Mouse (Mus musculus) CH12.LX (cell line): ENCODE data around the gene Tspan8. TPM values are rescaled to one million over a fixed set of nuclear protein-coding genes. Genes with fewer than 3 reads are reported as not detected.

Experiments
- DNase-seq: peaks from one replicate; pipeline ENCODE4 v3.0.0-alpha.2; 2013; ENCODE audit errors: extremely low read depth
- H3K27ac ChIP-seq: 2 replicates; pipeline ENCODE4 v1.5.1; 2012; ENCODE audit warnings: low read depth, mild to moderate bottlenecking, control low read depth, moderate library complexity; ENCODE audit not compliant: insufficient read depth
- H3K27me3 ChIP-seq: replicated peaks from 2 replicates; pipeline ENCODE3; 2012; ENCODE audit warnings: inconsistent platforms
- H3K36me3 ChIP-seq, 2 experiments: replicated peaks in 1 of 2; 2 replicates each; pipeline versions ENCODE3 to v1.6.1; 2012; ENCODE audit warnings: inconsistent platforms in 1 of 2, low read length in 1 of 2, mild to moderate bottlenecking in 1 of 2, mixed read lengths in 1 of 2, moderate library complexity in 1 of 2; ENCODE audit not compliant: control insufficient read depth in 1 of 2, insufficient read depth in 1 of 2
- H3K4me1 ChIP-seq, 2 experiments: 2 replicates each; pipeline ENCODE4 v1.6.1; 2012; ENCODE audit warnings: inconsistent platforms in 1 of 2, moderate library complexity in 1 of 2; ENCODE audit not compliant: insufficient read depth in 2 of 2, control insufficient read depth in 1 of 2
- H3K4me2 ChIP-seq: 2 replicates; pipeline ENCODE4 v1.6.1; 2012; ENCODE audit warnings: low read depth, mild to moderate bottlenecking, control low read depth; ENCODE audit not compliant: poor library complexity, insufficient read depth, severe bottlenecking
- H3K4me3 ChIP-seq, 3 experiments: fragments of 150-350 bp in 1 of 3; sonication (generic) in 1 of 3; replicated peaks in 1 of 3; 2 replicates each; pipeline versions ENCODE3 to v1.5.1; 2011 to 2012; ENCODE audit warnings: low read depth in 2 of 3, low read length in 2 of 3, mild to moderate bottlenecking in 2 of 3, moderate library complexity in 2 of 3, control low read depth in 1 of 3, improper control_type of control experiment in 1 of 3, inconsistent platforms in 1 of 3, mixed read lengths in 1 of 3; ENCODE audit not compliant: poor library complexity in 1 of 3
- H3K79me2 ChIP-seq: replicated peaks from 2 replicates; pipeline ENCODE4 v1.6.1; 2012; ENCODE audit warnings: mild to moderate bottlenecking, moderate library complexity; ENCODE audit not compliant: control insufficient read depth, poor library complexity, insufficient read depth, severe bottlenecking; ENCODE audit errors: extremely low read depth
- H3K9ac ChIP-seq: 2 replicates; pipeline ENCODE4 v1.6.1; 2012; ENCODE audit warnings: low read depth, mild to moderate bottlenecking, control low read depth, moderate library complexity; ENCODE audit not compliant: insufficient read depth
- H3K9me3 ChIP-seq: replicated peaks from 2 replicates; pipeline ENCODE3; 2012; ENCODE audit warnings: low read length, inconsistent platforms, mixed read lengths
- BHLHE40 ChIP-seq: IDR thresholded peaks from 2 replicates; pipeline ENCODE4 v1.6.1; 2011; ENCODE audit warnings: mild to moderate bottlenecking, low read depth, low read length, improper control_type of control experiment
- CHD1 ChIP-seq: IDR thresholded peaks from 2 replicates; pipeline ENCODE4 v1.6.1; 2012; ENCODE audit warnings: low read depth, low read length, improper control_type of control experiment, inconsistent platforms
- CTCF ChIP-seq, 2 experiments: IDR thresholded peaks in 1 of 2; conservative IDR thresholded peaks in 1 of 2; 2 replicates each; pipeline ENCODE4 v1.5.1; 2011 to 2012; ENCODE audit warnings: low read depth in 2 of 2, low read length in 2 of 2, improper control_type of control experiment in 1 of 2, inconsistent platforms in 1 of 2, mild to moderate bottlenecking in 1 of 2, moderate library complexity in 1 of 2
- E2F4 ChIP-seq: IDR thresholded peaks from 2 replicates; pipeline ENCODE4 v1.6.1; 2011; ENCODE audit warnings: low read depth, low read length, improper control_type of control experiment; ENCODE audit not compliant: insufficient replicate concordance
- GABPA ChIP-seq: IDR thresholded peaks from 2 replicates; pipeline ENCODE4 v1.6.1; 2012; ENCODE audit warnings: low read depth, low read length, improper control_type of control experiment, inconsistent platforms; ENCODE audit not compliant: insufficient replicate concordance
- KAT2A ChIP-seq: IDR thresholded peaks from 2 replicates; pipeline ENCODE4 v1.6.1; 2012; ENCODE audit warnings: low read length, improper control_type of control experiment, inconsistent platforms; ENCODE audit not compliant: insufficient replicate concordance
- MAFK ChIP-seq: IDR thresholded peaks from 2 replicates; pipeline ENCODE4 v1.6.1; 2011; ENCODE audit warnings: low read length, improper control_type of control experiment; ENCODE audit not compliant: insufficient replicate concordance
- MAZ ChIP-seq: IDR thresholded peaks from 2 replicates; pipeline ENCODE4 v1.6.1; 2012; ENCODE audit warnings: low read depth, mild to moderate bottlenecking, inconsistent platforms, low read length, improper control_type of control experiment, moderate library complexity
- MEF2A ChIP-seq: IDR thresholded peaks from 2 replicates; pipeline ENCODE4 v1.6.1; 2014; ENCODE audit warnings: low read depth, mild to moderate bottlenecking, inconsistent platforms, low read length, improper control_type of control experiment, borderline replicate concordance
- MXI1 ChIP-seq: IDR thresholded peaks from 2 replicates; pipeline ENCODE4 v1.6.1; 2011; ENCODE audit warnings: mild to moderate bottlenecking, low read depth, low read length, improper control_type of control experiment
- MYC ChIP-seq: IDR thresholded peaks from 2 replicates; pipeline ENCODE4 v1.6.1; 2011; ENCODE audit warnings: low read depth, mild to moderate bottlenecking, improper control_type of control experiment, low read length
- NRF1 ChIP-seq: IDR thresholded peaks from 2 replicates; pipeline ENCODE4 v1.6.1; 2014; ENCODE audit warnings: low read depth, mild to moderate bottlenecking, inconsistent platforms, low read length, improper control_type of control experiment, moderate library complexity
- POLR2A ChIP-seq: IDR thresholded peaks from 2 replicates; pipeline ENCODE4 v1.6.1; 2011; ENCODE audit warnings: low read depth, mild to moderate bottlenecking, improper control_type of control experiment, low read length
- RAD21 ChIP-seq: IDR thresholded peaks from 2 replicates; pipeline ENCODE4 v1.6.1; 2011; ENCODE audit warnings: low read depth, mild to moderate bottlenecking, low read length, improper control_type of control experiment, moderate library complexity
- SMC3 ChIP-seq: IDR thresholded peaks from 2 replicates; pipeline ENCODE4 v1.6.1; 2011; ENCODE audit warnings: low read depth, low read length, improper control_type of control experiment
- UBTF ChIP-seq: IDR thresholded peaks from 2 replicates; pipeline ENCODE4 v1.6.1; 2012; ENCODE audit warnings: low read depth, mild to moderate bottlenecking, inconsistent platforms, low read length, improper control_type of control experiment, moderate library complexity
- ZC3H11A ChIP-seq: IDR thresholded peaks from 2 replicates; pipeline ENCODE4 v1.6.1; 2012; ENCODE audit warnings: low read depth, mild to moderate bottlenecking, inconsistent platforms, low read length, improper control_type of control experiment
- ZNF384 ChIP-seq: IDR thresholded peaks from 2 replicates; pipeline ENCODE4 v1.6.1; 2012; ENCODE audit warnings: low read depth, low read length, improper control_type of control experiment, inconsistent platforms
- dilution Hi-C: fragments of 300-500 bp; cut with MboI; formaldehyde crosslinking; loops from 2 replicates; pipeline ENCODE4 v1.14.3; 2020; ENCODE audit warnings: low sequenced_read_pairs; ENCODE audit not compliant: extremely low pct_unique_long_range_greater_than_20kb, extremely low pct_ligation_motif_present
- in situ Hi-C: fragments of 300-500 bp; cut with MboI; formaldehyde crosslinking; loops from 3 replicates; pipeline ENCODE4 v1.14.3; 2019; ENCODE audit warnings: low sequenced_read_pairs, low pct_ligation_motif_present, low pct_unique_long_range_greater_than_20kb, mixed read lengths
- polyA plus RNA-seq: library from polyadenylated mRNA; unstranded; fragments of >175 nt; gene quantifications from 2 replicates; pipeline ENCODE4 v1.2.1, GENCODE M21; 2012; ENCODE audit warnings: low read depth; ENCODE audit not compliant: insufficient read length
- total RNA-seq, 2 experiments: library from RNA; depleted of rRNA; stranded (reverse); fragments of 300-350 nt in 1 of 2; fragments of >200 nt in 1 of 2; gene quantifications; 2 replicates each; pipeline ENCODE4 v1.2.3; 2012 to 2014

The Tspan8 gene
- total and polyA plus RNA-seq, 3 experiments: 0.67 TPM; not detected in 2

- DNase-seq: no peak
- dilution Hi-C loops (no loop called here), in situ Hi-C loops (no loop called here)
- Histone ChIP-seq H3K27me3 (no peaks in the 10 kb centered on the region), H3K36me3 (no peaks in the 10 kb centered on the region), H3K4me2 (no peak overlapping the region), H3K9ac (no peak overlapping the region), H3K4me1 (no peaks in the 10 kb centered on the region), H3K27ac (no peak overlapping the region), H3K4me3 (no peak overlapping the region), H3K79me2 (no peaks in the 10 kb centered on the region), H3K9me3 (no peaks in the 10 kb centered on the region)
- no peak for TF ChIP-seq SMC3
- no peak for TF ChIP-seq GABPA
- no peak for TF ChIP-seq BHLHE40
- no peak for TF ChIP-seq CTCF (conservative IDR thresholded peaks at IDR 0.05 in 1 of 2, IDR thresholded peaks at IDR 0.05 in 1 of 2; ENCODE audit: low read depth in 2 of 2, low read length in 2 of 2)
- TF ChIP-seq POLR2A: no peak
- TF ChIP-seq MAZ: no peak
- TF ChIP-seq MXI1: no peak
- no peak for TF ChIP-seq ZC3H11A
Measured at GRCm38 (mm10) chr10:115830726-115831125, 14.1 kb downstream of the Tspan8 start.

- dilution Hi-C loops: no loop called here
- no peaks in the 10 kb centered on the region for H3K27me3 ChIP-seq
- H3K79me2 ChIP-seq: no peaks in the 10 kb centered on the region
- H3K4me3 ChIP-seq: no peak overlapping the region
- no peak overlapping the region for H3K9ac ChIP-seq
- TF ChIP-seq E2F4 (no peak), ZNF384 (no peak), BHLHE40 (no peak), NRF1 (no peak), CHD1 (no peak), KAT2A (no peak), MEF2A (no peak), MAZ (no peak), UBTF (no peak), SMC3 (no peak), MAFK (no peak), RAD21 (no peak), MYC (no peak), GABPA (no peak)
- no peak overlapping the region for H3K27ac ChIP-seq
- DNase-seq: no peak
- H3K36me3 ChIP-seq: no peaks in the 10 kb centered on the region
- in situ Hi-C loops: no loop called here
- H3K4me2 ChIP-seq: no peak overlapping the region
- no peaks in the 10 kb centered on the region for H3K4me1 ChIP-seq
- H3K9me3 ChIP-seq: no peaks in the 10 kb centered on the region
Measured at GRCm38 (mm10) chr10:115834017-115834416, 17.4 kb downstream of the Tspan8 start.
